Mouse (Mus musculus): ENCODE measurements around the gene Tbc1d24. TPM values are rescaled to one million over a fixed set of nuclear protein-coding genes. Genes with fewer than 3 reads are reported as not detected.

Tbc1d24 gene
- 13.5 and 17.0 TPM in 2 replicates for polyA plus RNA-seq (2016; fragmentation: Nextera tagmentation; extraction: Ambion mirVana)

GRCm38 (mm10) chr17:24205284-24205888, at the start of gene Tbc1d24:
Gene Tbc1d24 (minus strand): TSS chr17:24205562.
- Histone ChIP-seq H3K4me2 (replicated peaks) (peak within 1 kb of the TSS; percentile 90), H3K4me1 (peaks cover 73% of the 10 kb centered on the region), H3K27ac (peak within 1 kb of the TSS; percentile 71), H3K9ac (peak within 1 kb of the TSS; percentile 80), H3K36me3 (no peaks in the 10 kb centered on the region), H3K27me3 (peaks cover 26% of the 10 kb centered on the region), H3K4me3 (peak within 1 kb of the TSS; percentile 71), H3K9me3 (replicated peaks) (no peaks in the 10 kb centered on the region)
- WGBS, result under 1% methylated on average over 59 of the region's 65 CpGs
- peak; percentile 62 for ATAC-seq (ENCODE audit: low FRiP score)

- Histone ChIP-seq H3K36me3 (peaks cover 17% of the 10 kb centered on the region), H3K4me2 (replicated peaks) (no peak overlapping the region), H3K27ac (no peak overlapping the region), H3K4me3 (peak overlapping the region; percentile 76; the same call in 1 of the 2 replicates), H3K9ac (no peak overlapping the region), H3K9me3 (replicated peaks) (no peaks in the 10 kb centered on the region), H3K4me1 (peaks cover 16% of the 10 kb centered on the region), H3K27me3 (no peaks in the 10 kb centered on the region)
- ATAC-seq (ENCODE audit: low FRiP score), result no peak
- 93% methylated on average over 2 of the region's 2 CpGs for WGBS
These were observed 47.0 kb upstream of the Tbc1d24 start for GRCm38 (mm10) chr17:24252329-24252728.

GRCm38 (mm10) chr17:24251320-24252069, 46.1 kb upstream of the Tbc1d24 start, which contains the start of gene Ccnf:
Gene Ccnf (minus strand): TSS chr17:24251484.
- H3K36me3 ChIP-seq, result peaks cover 19% of the 10 kb centered on the region
- peak within 1 kb of the TSS; percentile 78 for H3K9ac ChIP-seq
- H3K27ac ChIP-seq, result peak within 1 kb of the TSS; percentile 76
- H3K4me3 ChIP-seq, result peak within 1 kb of the TSS; percentile 76
- peak; percentile 100 for ATAC-seq (ENCODE audit: low FRiP score)
- peaks cover 16% of the 10 kb centered on the region for H3K4me1 ChIP-seq
- H3K4me2 ChIP-seq (replicated peaks), result peak within 1 kb of the TSS; percentile 82
- WGBS, result under 1% methylated on average over 48 of the region's 48 CpGs
- H3K27me3 ChIP-seq, result no peaks in the 10 kb centered on the region
- no peaks in the 10 kb centered on the region for H3K9me3 ChIP-seq (replicated peaks)

- peaks cover 19% of the 10 kb centered on the region for H3K36me3 ChIP-seq
- H3K27me3 ChIP-seq, result no peaks in the 10 kb centered on the region
- H3K27ac ChIP-seq, result peak overlapping the region; percentile 71
- WGBS, result under 1% methylated on average over 32 of the region's 32 CpGs
- peaks cover 16% of the 10 kb centered on the region for H3K4me1 ChIP-seq
- no peak; the same call in 1 of the 2 replicates for ATAC-seq (ENCODE audit: low FRiP score)
- H3K4me3 ChIP-seq, result peak overlapping the region; percentile 76
- H3K9ac ChIP-seq, result peak overlapping the region; percentile 78
- peak overlapping the region; percentile 82 for H3K4me2 ChIP-seq (replicated peaks)
- no peaks in the 10 kb centered on the region for H3K9me3 ChIP-seq (replicated peaks)
These were observed 45.6 kb upstream of the Tbc1d24 start for GRCm38 (mm10) chr17:24250988-24251319.

GRCm38 (mm10) chr17:24248641-24249040, 43.3 kb upstream of the Tbc1d24 start:
- Histone ChIP-seq H3K27me3 (no peaks in the 10 kb centered on the region), H3K4me2 (replicated peaks) (no peak overlapping the region), H3K9me3 (replicated peaks) (0 out of 2 replicates have a peak, but pooled peaks cover 7% of the 10 kb centered on the region), H3K9ac (no peak overlapping the region), H3K4me3 (no peak overlapping the region), H3K36me3 (peaks cover 37% of the 10 kb centered on the region), H3K4me1 (peaks cover 16% of the 10 kb centered on the region), H3K27ac (no peak overlapping the region)
- WGBS, result 97% methylated on average over 2 of the region's 2 CpGs
- ATAC-seq (ENCODE audit: low FRiP score), result no peak

- no peak overlapping the region for H3K27ac ChIP-seq
- H3K9ac ChIP-seq, result no peak overlapping the region
- 98% methylated on average over 8 of the region's 8 CpGs for WGBS
- no peaks in the 10 kb centered on the region for H3K4me1 ChIP-seq
- no peak overlapping the region for H3K4me2 ChIP-seq (replicated peaks)
- ATAC-seq (ENCODE audit: low FRiP score), result no peak
- H3K9me3 ChIP-seq (replicated peaks), result 0 out of 2 replicates have a peak, but pooled peaks cover 7% of the 10 kb centered on the region
- H3K4me3 ChIP-seq, result no peak overlapping the region
- H3K36me3 ChIP-seq, result peaks cover 81% of the 10 kb centered on the region
- no peaks in the 10 kb centered on the region for H3K27me3 ChIP-seq
These were observed 38.7 kb upstream of the Tbc1d24 start for GRCm38 (mm10) chr17:24244061-24244460.

GRCm38 (mm10) chr17:24243311-24243969, 38.1 kb upstream of the Tbc1d24 start:
- peaks cover 80% of the 10 kb centered on the region for H3K36me3 ChIP-seq
- H3K27me3 ChIP-seq, result no peaks in the 10 kb centered on the region
- H3K27ac ChIP-seq, result no peak overlapping the region
- no peaks in the 10 kb centered on the region for H3K4me1 ChIP-seq
- no peak overlapping the region for H3K4me3 ChIP-seq
- WGBS, result 90% methylated on average over 4 of the region's 4 CpGs
- H3K4me2 ChIP-seq (replicated peaks), result no peak overlapping the region
- 0 out of 2 replicates have a peak, but pooled peaks cover 7% of the 10 kb centered on the region for H3K9me3 ChIP-seq (replicated peaks)
- no peak overlapping the region for H3K9ac ChIP-seq
- ATAC-seq (ENCODE audit: low FRiP score), result no peak

- 94% methylated on average over 7 of the region's 7 CpGs for WGBS
- Histone ChIP-seq H3K27me3 (no peaks in the 10 kb centered on the region), H3K4me3 (no peak overlapping the region), H3K36me3 (peaks cover 95% of the 10 kb centered on the region), H3K4me2 (replicated peaks) (no peak overlapping the region), H3K9me3 (replicated peaks) (no peaks in the 10 kb centered on the region), H3K4me1 (no peaks in the 10 kb centered on the region), H3K9ac (no peak overlapping the region), H3K27ac (no peak overlapping the region)
- ATAC-seq (ENCODE audit: low FRiP score), result no peak
These were observed 31.6 kb upstream of the Tbc1d24 start for GRCm38 (mm10) chr17:24236921-24237320.

GRCm38 (mm10) chr17:24236479-24236878, 31.1 kb upstream of the Tbc1d24 start:
- Histone ChIP-seq H3K27ac (no peak overlapping the region), H3K9ac (no peak overlapping the region), H3K4me3 (no peak overlapping the region), H3K4me1 (no peaks in the 10 kb centered on the region), H3K9me3 (replicated peaks) (no peaks in the 10 kb centered on the region), H3K4me2 (replicated peaks) (no peak overlapping the region), H3K36me3 (peaks cover 94% of the 10 kb centered on the region), H3K27me3 (no peaks in the 10 kb centered on the region)
- WGBS, result 90% methylated on average over 1 of the region's 1 CpGs
- no peak for ATAC-seq (ENCODE audit: low FRiP score)

- H3K4me1 ChIP-seq, result no peaks in the 10 kb centered on the region
- WGBS, result 91% methylated on average over 7 of the region's 7 CpGs
- ATAC-seq (ENCODE audit: low FRiP score), result no peak
- no peaks in the 10 kb centered on the region for H3K27me3 ChIP-seq
- peaks cover 94% of the 10 kb centered on the region for H3K36me3 ChIP-seq
- H3K4me3 ChIP-seq, result no peak overlapping the region
- H3K9ac ChIP-seq, result no peak overlapping the region
- H3K27ac ChIP-seq, result no peak overlapping the region
- H3K4me2 ChIP-seq (replicated peaks), result no peak overlapping the region
- H3K9me3 ChIP-seq (replicated peaks), result no peaks in the 10 kb centered on the region
These were observed 22.6 kb upstream of the Tbc1d24 start for GRCm38 (mm10) chr17:24227941-24228340.

- WGBS, result 87% methylated on average over 8 of the region's 8 CpGs
- H3K9ac ChIP-seq, result no peak overlapping the region
These were observed 21.4 kb upstream of the Tbc1d24 start for GRCm38 (mm10) chr17:24226721-24227120.

GRCm38 (mm10) chr17:24225851-24226250, 20.5 kb upstream of the Tbc1d24 start:
- H3K27me3 ChIP-seq, result no peaks in the 10 kb centered on the region
- no peak overlapping the region for H3K9ac ChIP-seq
- peaks cover 4% of the 10 kb centered on the region for H3K4me1 ChIP-seq
- no peak for ATAC-seq (ENCODE audit: low FRiP score)
- H3K4me3 ChIP-seq, result no peak overlapping the region
- 93% methylated on average over 5 of the region's 5 CpGs for WGBS
- peaks cover 79% of the 10 kb centered on the region for H3K36me3 ChIP-seq
- H3K27ac ChIP-seq, result no peak overlapping the region
- H3K4me2 ChIP-seq (replicated peaks), result no peak overlapping the region
- no peaks in the 10 kb centered on the region for H3K9me3 ChIP-seq (replicated peaks)

More at GRCm38 (mm10) chr17:24226721-24227120, 21.4 kb upstream of the Tbc1d24 start:
- no peaks in the 10 kb centered on the region for H3K9me3 ChIP-seq (replicated peaks)
- no peak for ATAC-seq (ENCODE audit: low FRiP score)
- H3K27me3 ChIP-seq, result no peaks in the 10 kb centered on the region
- no peak overlapping the region for H3K27ac ChIP-seq
- no peak overlapping the region for H3K4me3 ChIP-seq
- no peak overlapping the region for H3K4me2 ChIP-seq (replicated peaks)
- peaks cover 87% of the 10 kb centered on the region for H3K36me3 ChIP-seq
- no peaks in the 10 kb centered on the region for H3K4me1 ChIP-seq

Measured in hindbrain, embryonic 12.5 days (tissue).